Mouse (Mus musculus) midbrain, postnatal 0 days (tissue): ENCODE measurements around the gene Glg1. TPM values are rescaled to one million over a fixed set of nuclear protein-coding genes. Genes with fewer than 3 reads are reported as not detected.
"Not testable (repeated sequence)": the region's sequence is repeated elsewhere in the genome, so short reads cannot be mapped to it uniquely, and the experiment has no call there.

Source experiments
- ATAC-seq: fragments of 200-750 bp; cut with Nextera tagmentation; 2 replicates; pipeline ENCODE4 v1.8.0; 2017; ENCODE audit warnings: moderate number of reproducible peaks, mild to moderate bottlenecking, moderate TSS enrichment, moderate library complexity; ENCODE audit not compliant: low FRiP score
- DNase-seq: peaks from one replicate; pipeline ENCODE4 v3.0.0-alpha.2; 2015; ENCODE audit warnings: low spot score
- H3K27ac ChIP-seq: fragments of 300-500 bp; sonication (generic); 2 replicates; pipeline ENCODE4 v1.5.1; 2014; ENCODE audit warnings: low read depth, mild to moderate bottlenecking, low read length, mixed read lengths
- H3K27me3 ChIP-seq: fragments of 300-500 bp; sonication (generic); 2 replicates; pipeline ENCODE4 v1.6.1; 2014; ENCODE audit warnings: low read length, control low read depth, mixed read lengths; ENCODE audit not compliant: insufficient read depth
- H3K36me3 ChIP-seq: fragments of 300-500 bp; sonication (generic); 2 replicates; pipeline ENCODE4 v1.6.1; 2014; ENCODE audit warnings: low read length, control low read depth, mixed read lengths; ENCODE audit not compliant: insufficient read depth
- H3K4me1 ChIP-seq: fragments of 300-500 bp; sonication (generic); 2 replicates; pipeline ENCODE4 v1.6.1; 2014; ENCODE audit warnings: mild to moderate bottlenecking, control low read depth, antibody characterized with exemption, low read length, mixed read lengths; ENCODE audit not compliant: insufficient read depth
- H3K4me2 ChIP-seq: fragments of 300-500 bp; sonication (generic); 2 replicates; pipeline ENCODE4 v1.6.1; 2014; ENCODE audit warnings: low read depth, mild to moderate bottlenecking, low read length, mixed read lengths; ENCODE audit not compliant: poor library complexity, severe bottlenecking
- H3K4me3 ChIP-seq: fragments of 300-500 bp; sonication (generic); 2 replicates; pipeline ENCODE4 v1.5.1; 2014; ENCODE audit warnings: low read depth, mild to moderate bottlenecking, low read length, moderate library complexity
- H3K9ac ChIP-seq: fragments of 300-500 bp; sonication (generic); replicated peaks from 2 replicates; pipeline ENCODE4 v1.6.1; 2014; ENCODE audit warnings: mild to moderate bottlenecking, low read length, moderate library complexity, mixed read lengths; ENCODE audit not compliant: poor library complexity, severe bottlenecking
- H3K9me3 ChIP-seq: fragments of 300-500 bp; sonication (generic); 2 replicates; pipeline ENCODE4 v1.6.1; 2016; ENCODE audit warnings: low read length, control low read depth
- CTCF ChIP-seq: IDR thresholded peaks from 2 replicates; pipeline ENCODE4 v1.5.1; 2016; ENCODE audit warnings: antibody characterized with exemption, mild to moderate bottlenecking
- WGBS: fragments of 180-500 bp; shearing (Covaris S2); extraction: QIAGEN DNeasy Blood & Tissue Kit; methylation state at CpG from one replicate; pipeline ENCODE4 v1.1.7; 2014; 5-methylcytosine and 5-hydroxymethylcytosine counted together
- polyA plus RNA-seq: library from polyadenylated mRNA; unstranded; fragments of >200 nt; fragmentation: Nextera tagmentation; extraction: Ambion mirVana; gene quantifications from 2 replicates; pipeline ENCODE4 v1.2.1, GENCODE M21; 2015
- total RNA-seq: library from RNA; depleted of rRNA; stranded (reverse); fragments of >200 nt; gene quantifications from 2 replicates; pipeline ENCODE4 v1.2.3, GENCODE M21; 2014

Gene Glg1
- total and polyA plus RNA-seq, 2 experiments from 2014 or later = 37.4 to 50.9 TPM

- H3K9ac ChIP-seq = peak overlapping the region; percentile 91
- peak overlapping the region; percentile 56 for H3K4me2 ChIP-seq
- 9% methylated on average over 13 of the region's 13 CpGs for WGBS
- peak overlapping the region; percentile 95 for H3K4me3 ChIP-seq
- no peak for TF ChIP-seq CTCF
- no peaks in the 10 kb centered on the region for H3K27me3 ChIP-seq
- peak overlapping the region; percentile 99 for H3K27ac ChIP-seq
- DNase-seq (no peak), ATAC-seq (peak; percentile 28; the same call in 1 of the 2 replicates)
- no peaks in the 10 kb centered on the region for H3K9me3 ChIP-seq
- no peaks in the 10 kb centered on the region for H3K36me3 ChIP-seq
- peaks cover 4% of the 10 kb centered on the region; the same call in 1 of the 2 replicates for H3K4me1 ChIP-seq
These were observed 359 bp upstream of the Glg1 start for GRCm38 (mm10) chr8:111259408-111259741.

- peak; percentile 67; the same call in 1 of the 2 replicates for ATAC-seq
- TF ChIP-seq CTCF = no peak
- H3K4me3 ChIP-seq = peak overlapping the region; percentile 95
- peak; percentile 53 for DNase-seq
- H3K4me2 ChIP-seq = peak overlapping the region; percentile 56
- H3K27ac ChIP-seq = peak overlapping the region; percentile 99
- no peaks in the 10 kb centered on the region for H3K9me3 ChIP-seq
- H3K4me1 ChIP-seq = peaks cover 4% of the 10 kb centered on the region; the same call in 1 of the 2 replicates
- H3K9ac ChIP-seq = peak overlapping the region; percentile 91
- H3K27me3 ChIP-seq = no peaks in the 10 kb centered on the region
- H3K36me3 ChIP-seq = no peaks in the 10 kb centered on the region
- WGBS = under 1% methylated on average over 25 of the region's 26 CpGs
These were observed 896 bp downstream of the Glg1 start for GRCm38 (mm10) chr8:111258010-111258630.

- no peak for TF ChIP-seq CTCF
- no peak for ATAC-seq
- no peak overlapping the region for H3K4me3 ChIP-seq
These were observed 6.4 kb downstream of the Glg1 start for GRCm38 (mm10) chr8:111252487-111253112.

GRCm38 (mm10) chr8:111250111-111250510 lies 8.9 kb downstream of the Glg1 start:
- DNase-seq = no peak
- Histone ChIP-seq H3K27ac (no peak overlapping the region), H3K4me1 (no peaks in the 10 kb centered on the region), H3K27me3 (no peaks in the 10 kb centered on the region), H3K4me3 (no peak overlapping the region), H3K36me3 (no peaks in the 10 kb centered on the region), H3K4me2 (no peak overlapping the region), H3K9me3 (no peaks in the 10 kb centered on the region), H3K9ac (no peak overlapping the region)
- 65% methylated on average over 2 of the region's 2 CpGs for WGBS
- ATAC-seq = no peak
- TF ChIP-seq CTCF = no peak

More at GRCm38 (mm10) chr8:111252487-111253112, 6.4 kb downstream of the Glg1 start:
- Histone ChIP-seq H3K4me1 (peaks cover 3% of the 10 kb centered on the region; the same call in 1 of the 2 replicates), H3K4me2 (no peak overlapping the region), H3K9me3 (no peaks in the 10 kb centered on the region), H3K27ac (no peak overlapping the region), H3K36me3 (no peaks in the 10 kb centered on the region), H3K27me3 (no peaks in the 10 kb centered on the region), H3K9ac (no peak overlapping the region)
- 89% methylated on average over 4 of the region's 4 CpGs for WGBS
- no peak for DNase-seq

- Histone ChIP-seq H3K4me3 (no peak overlapping the region), H3K4me1 (no peaks in the 10 kb centered on the region)
These were observed 10.9 kb downstream of the Glg1 start for GRCm38 (mm10) chr8:111248136-111248535.

GRCm38 (mm10) chr8:111246864-111247263 lies 12.2 kb downstream of the Glg1 start:
- H3K36me3 ChIP-seq, H3K4me1 ChIP-seq, H3K9ac ChIP-seq, H3K27me3 ChIP-seq, DNase-seq, H3K4me3 ChIP-seq, H3K4me2 ChIP-seq, ATAC-seq, H3K27ac ChIP-seq, H3K9me3 ChIP-seq: not testable (repeated sequence)
- WGBS = 100% methylated on average over 1 of the region's 1 CpGs

More at GRCm38 (mm10) chr8:111248136-111248535, 10.9 kb downstream of the Glg1 start:
- Histone ChIP-seq H3K27me3 (no peaks in the 10 kb centered on the region), H3K27ac (no peak overlapping the region), H3K4me2 (no peak overlapping the region), H3K9ac (no peak overlapping the region), H3K36me3 (no peaks in the 10 kb centered on the region), H3K9me3 (no peaks in the 10 kb centered on the region)
- TF ChIP-seq CTCF = no peak
- DNase-seq (no peak), ATAC-seq (no peak)
